13 mouse cellular contexts compared by ENCODE assay signal in the genomic region with DNA sequence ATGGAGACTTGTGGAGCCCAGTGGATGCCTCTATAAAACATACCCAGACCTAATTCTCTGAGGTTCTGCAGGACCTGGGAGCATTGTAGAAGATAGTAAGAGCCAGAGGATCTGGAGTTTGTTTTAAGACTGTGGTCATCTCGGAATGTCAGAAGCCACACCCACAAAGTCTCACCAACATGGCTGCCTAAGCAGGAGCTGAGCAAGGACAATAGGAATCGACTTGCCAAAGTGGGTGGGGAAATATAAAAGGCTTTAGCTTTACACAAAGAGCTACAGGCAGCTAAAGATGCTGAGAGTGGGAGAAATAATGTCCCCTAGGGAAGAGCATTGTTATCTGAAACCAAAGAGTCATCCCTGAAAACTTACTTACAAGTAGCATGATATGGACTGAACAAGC.
"Had no signal": no experiment of that assay in that cellular context is flagged by ENCODE, and none has a peak within 500 bp of the region (broad histone marks: within the 10 kb centered on the region; RNA-seq: fewer than 3 reads in every experiment).

No protein-coding gene starts in this region.

- H3K9ac ChIP-seq: kidney, embryonic 15.5 days; liver, embryonic 13.5 days had no signal

- DNase-seq: kidney, adult 8-10 months; kidney, postnatal 10 days; kidney, postnatal 36 days; layer of hippocampus, adult 9-11 months; liver, embryonic 13.5 days; lung, adult 2 months; lung, postnatal 14 days; lung, postnatal 4 days; midbrain, embryonic 14.5 days; thymus, adult 18-20 months; thymus, postnatal 36 days had no signal

- H3K27me3 ChIP-seq: kidney, embryonic 15.5 days; liver, embryonic 13.5 days had no signal

- H3K4me3 ChIP-seq: kidney, embryonic 15.5 days; liver, embryonic 13.5 days had no signal

- H3K9me3 ChIP-seq: kidney, embryonic 15.5 days; liver, embryonic 13.5 days had no signal

- H3K4me2 ChIP-seq: kidney, embryonic 15.5 days; liver, embryonic 13.5 days; midbrain, embryonic 11.5 days had no signal

- H3K4me1 ChIP-seq: kidney, embryonic 15.5 days; liver, embryonic 13.5 days had no signal

- H3K27ac ChIP-seq: kidney, embryonic 15.5 days; liver, embryonic 13.5 days had no signal

- H3K36me3 ChIP-seq: kidney, embryonic 15.5 days; liver, embryonic 13.5 days had no signal
